Mouse (Mus musculus) lung, embryonic 14.5 days (tissue): ENCODE results near the gene Metap2. TPM values are rescaled to one million over a fixed set of nuclear protein-coding genes. Genes with fewer than 3 reads are reported as not detected.
"Not testable (repeated sequence)": the region's sequence is repeated elsewhere in the genome, so short reads cannot be mapped to it uniquely, and the experiment has no call there.

ENCODE experiments used
- ATAC-seq: fragments of 200-750 bp; cut with Nextera tagmentation; 2 replicates; pipeline ENCODE4 v1.8.0; 2017; ENCODE audit warnings: mild to moderate bottlenecking, moderate TSS enrichment, moderate library complexity; ENCODE audit not compliant: insufficient read depth
- DNase-seq: peaks from one replicate; pipeline ENCODE4 v3.0.0-alpha.2; 2015
- H3K27ac ChIP-seq: fragments of 300-500 bp; sonication (generic); 2 replicates; pipeline ENCODE4 v1.5.1; 2014; ENCODE audit warnings: low read depth, mild to moderate bottlenecking, moderate library complexity
- H3K27me3 ChIP-seq: fragments of 300-500 bp; sonication (generic); 2 replicates; pipeline ENCODE4 v1.6.1; 2014; ENCODE audit warnings: low read length, control low read depth; ENCODE audit not compliant: insufficient read depth
- H3K36me3 ChIP-seq: fragments of 300-500 bp; sonication (generic); 2 replicates; pipeline ENCODE4 v1.6.1; 2014; ENCODE audit warnings: control low read depth; ENCODE audit not compliant: insufficient read depth
- H3K4me1 ChIP-seq: fragments of 300-500 bp; sonication (generic); 2 replicates; pipeline ENCODE4 v1.6.1; 2014; ENCODE audit warnings: antibody characterized with exemption, control low read depth; ENCODE audit not compliant: insufficient read depth
- H3K4me2 ChIP-seq: fragments of 300-500 bp; sonication (generic); 2 replicates; pipeline ENCODE4 v1.6.1; 2014; ENCODE audit warnings: mild to moderate bottlenecking
- H3K4me3 ChIP-seq: fragments of 300-500 bp; sonication (generic); 2 replicates; pipeline ENCODE4 v1.5.1; 2014; ENCODE audit warnings: low read depth, low read length
- H3K9ac ChIP-seq: fragments of 300-500 bp; sonication (generic); 2 replicates; pipeline ENCODE4 v1.6.1; 2014
- H3K9me3 ChIP-seq: fragments of 300-500 bp; sonication (generic); 2 replicates; pipeline ENCODE4 v1.6.1; 2016; ENCODE audit warnings: low read depth, low read length, control low read depth
- CTCF ChIP-seq: IDR thresholded peaks from 2 replicates; pipeline ENCODE4 v1.5.1; 2016; ENCODE audit warnings: antibody characterized with exemption, low read depth
- WGBS: fragments of 180-500 bp; shearing (Covaris S2); extraction: QIAGEN DNeasy Blood & Tissue Kit; methylation state at CpG from one replicate; pipeline ENCODE4 v1.1.7; 2014; 5-methylcytosine and 5-hydroxymethylcytosine counted together
- polyA plus RNA-seq: library from polyadenylated mRNA; unstranded; fragments of >200 nt; fragmentation: Nextera tagmentation; extraction: Ambion mirVana; gene quantifications from 2 replicates; pipeline ENCODE4 v1.2.1, GENCODE M21; 2014

Metap2 gene
- polyA plus RNA-seq, 1 experiment from 2014 or later = 213 TPM

DNA sequence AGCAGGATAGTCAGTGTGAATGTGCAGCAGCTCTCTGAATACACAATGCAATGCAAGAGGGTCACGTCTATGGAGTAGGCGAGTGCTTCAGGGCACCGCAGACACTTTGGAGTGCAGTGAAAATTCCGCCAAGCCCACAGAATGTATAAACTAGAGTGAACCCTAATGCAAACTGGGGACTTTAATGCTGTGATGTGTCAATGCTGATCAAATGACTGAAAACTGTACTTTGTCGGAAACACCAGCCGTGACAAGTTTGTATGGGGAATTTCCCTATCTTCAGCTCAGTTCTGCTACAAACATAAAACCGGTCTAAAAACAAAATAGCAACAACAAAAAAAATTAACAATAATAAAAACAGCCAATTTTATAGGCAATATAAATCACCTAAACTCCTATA, 28.5 kb downstream of the Metap2 start:
- no peaks in the 10 kb centered on the region for H3K4me1 ChIP-seq
- no peak overlapping the region for H3K4me2 ChIP-seq
- ATAC-seq = no peak
- H3K9me3 ChIP-seq = no peaks in the 10 kb centered on the region
- no peak for TF ChIP-seq CTCF
- no peak overlapping the region for H3K9ac ChIP-seq
- no peak overlapping the region for H3K27ac ChIP-seq
- WGBS = 90% methylated on average over 7 of the region's 7 CpGs
- peaks cover 81% of the 10 kb centered on the region for H3K36me3 ChIP-seq
- DNase-seq = no peak
- no peaks in the 10 kb centered on the region for H3K27me3 ChIP-seq
- H3K4me3 ChIP-seq = no peak overlapping the region

DNA sequence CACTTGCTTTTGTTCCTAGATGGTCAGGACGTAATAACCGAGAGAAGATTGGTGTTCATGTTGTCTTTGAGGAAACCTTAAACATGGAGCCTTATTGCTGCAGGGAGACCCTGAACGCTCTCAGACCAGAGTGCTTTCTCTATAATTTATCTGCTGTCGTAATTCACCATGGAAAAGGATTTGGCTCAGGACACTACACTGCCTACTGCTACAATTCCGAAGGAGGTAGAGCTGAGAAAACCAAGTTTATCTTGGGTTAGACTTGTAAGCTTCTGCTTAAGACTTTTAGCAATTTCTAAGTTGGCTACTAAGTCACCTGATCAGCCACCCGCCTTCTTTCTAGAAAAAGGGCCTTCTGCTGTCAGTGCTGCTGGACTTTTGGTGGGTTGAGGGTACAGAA, 40.8 kb downstream of the Metap2 start:
- H3K4me1 ChIP-seq = no peaks in the 10 kb centered on the region
- H3K27me3 ChIP-seq = no peaks in the 10 kb centered on the region
- H3K36me3 ChIP-seq = peaks cover 19% of the 10 kb centered on the region
- no peak overlapping the region for H3K4me3 ChIP-seq
- DNase-seq = no peak
- H3K4me2 ChIP-seq = no peak overlapping the region
- WGBS = 88% methylated on average over 6 of the region's 6 CpGs
- TF ChIP-seq CTCF = no peak
- H3K27ac ChIP-seq = no peak overlapping the region
- ATAC-seq = no peak
- no peaks in the 10 kb centered on the region for H3K9me3 ChIP-seq
- no peak overlapping the region for H3K9ac ChIP-seq

GRCm38 (mm10) chr10:93855126-93855525, 41.8 kb downstream of the Metap2 start:
- H3K4me3 ChIP-seq = no peak overlapping the region
- H3K4me1 ChIP-seq = no peaks in the 10 kb centered on the region
- no peak overlapping the region for H3K4me2 ChIP-seq
- 90% methylated on average over 9 of the region's 9 CpGs for WGBS
- TF ChIP-seq CTCF = no peak
- no peaks in the 10 kb centered on the region for H3K27me3 ChIP-seq
- no peak overlapping the region for H3K27ac ChIP-seq
- no peak for ATAC-seq
- peaks cover 11% of the 10 kb centered on the region for H3K36me3 ChIP-seq
- H3K9ac ChIP-seq = no peak overlapping the region
- H3K9me3 ChIP-seq = no peaks in the 10 kb centered on the region
- no peak for DNase-seq

DNA sequence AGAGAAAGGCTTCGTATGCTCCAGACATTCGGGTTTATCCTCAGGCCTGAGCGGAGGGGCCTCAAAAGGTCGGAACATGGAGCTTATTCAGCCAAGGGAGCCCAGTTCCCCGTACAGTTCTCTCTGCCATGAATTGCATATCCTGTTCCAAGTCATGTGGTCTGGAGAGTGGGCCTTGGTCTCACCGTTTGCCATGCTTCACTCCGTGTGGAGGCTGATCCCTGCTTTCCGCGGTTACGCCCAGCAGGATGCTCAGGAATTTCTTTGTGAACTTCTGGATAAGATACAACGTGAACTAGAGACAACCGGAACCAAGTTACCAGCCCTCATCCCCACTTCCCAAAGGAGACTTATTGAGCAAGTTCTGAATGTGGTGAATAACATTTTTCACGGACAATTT, 50.2 kb downstream of the Metap2 start:
- ATAC-seq = no peak
- no peak for DNase-seq
- no peak overlapping the region for H3K27ac ChIP-seq
- 93% methylated on average over 13 of the region's 13 CpGs for WGBS
- H3K4me1 ChIP-seq = no peaks in the 10 kb centered on the region
- no peak for TF ChIP-seq CTCF
- H3K9ac ChIP-seq = no peak overlapping the region
- no peaks in the 10 kb centered on the region for H3K36me3 ChIP-seq
- H3K4me2 ChIP-seq = no peak overlapping the region
- no peak overlapping the region for H3K4me3 ChIP-seq
- H3K9me3 ChIP-seq = peaks cover 14% of the 10 kb centered on the region; the same call in 1 of the 2 replicates
- no peaks in the 10 kb centered on the region for H3K27me3 ChIP-seq

DNA sequence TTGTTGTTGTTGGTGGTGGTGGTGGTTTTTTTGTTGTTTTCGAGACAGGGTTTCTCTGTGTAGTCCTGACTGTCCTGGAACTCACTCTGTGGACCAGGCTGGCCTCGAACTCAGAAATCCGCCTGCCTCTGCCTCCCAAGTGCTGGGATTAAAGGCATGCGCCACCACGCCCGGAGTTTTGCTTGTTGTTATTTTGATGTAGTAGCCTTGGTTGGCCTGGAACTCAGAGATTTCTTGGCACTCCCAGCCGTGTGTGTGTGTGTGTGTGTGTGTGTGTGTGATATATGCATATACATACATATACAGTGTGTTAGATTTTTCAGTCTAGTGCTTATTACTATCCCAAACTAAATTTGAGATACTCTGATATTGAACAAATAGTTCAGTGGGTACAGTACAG, 61.8 kb downstream of the Metap2 start:
- not testable (repeated sequence) for H3K9me3 ChIP-seq, H3K4me3 ChIP-seq, H3K36me3 ChIP-seq, DNase-seq, ATAC-seq, H3K4me1 ChIP-seq, H3K9ac ChIP-seq, H3K27ac ChIP-seq, H3K4me2 ChIP-seq
- WGBS = 82% methylated on average over 7 of the region's 7 CpGs
- peaks cover 51% of the 10 kb centered on the region for H3K27me3 ChIP-seq

- WGBS = 5% methylated on average over 13 of the region's 13 CpGs
- Histone ChIP-seq H3K27ac (no peak overlapping the region), H3K4me2 (peak overlapping the region; percentile 96), H3K9me3 (no peaks in the 10 kb centered on the region), H3K9ac (no peak overlapping the region), H3K4me3 (peak overlapping the region; percentile 73), H3K36me3 (no peaks in the 10 kb centered on the region), H3K27me3 (peaks cover 58% of the 10 kb centered on the region), H3K4me1 (0 out of 2 replicates have a peak, but pooled peaks cover 2% of the 10 kb centered on the region)
- DNase-seq (peak; percentile 33), ATAC-seq (no peak)
- TF ChIP-seq CTCF = no peak
Measured at GRCm38 (mm10) chr10:93834394-93834745, 62.5 kb downstream of the Metap2 start.

- no peak for TF ChIP-seq CTCF
- Histone ChIP-seq H3K4me2 (peak overlapping the region; percentile 96), H3K36me3 (no peaks in the 10 kb centered on the region), H3K27ac (no peak overlapping the region), H3K4me3 (peak overlapping the region; percentile 73), H3K9ac (peak overlapping the region; percentile 49), H3K4me1 (0 out of 2 replicates have a peak, but pooled peaks cover 2% of the 10 kb centered on the region), H3K27me3 (peaks cover 58% of the 10 kb centered on the region), H3K9me3 (no peaks in the 10 kb centered on the region)
- WGBS = under 1% methylated on average over 74 of the region's 75 CpGs
- peak; percentile 89 for DNase-seq
- ATAC-seq = peak; percentile 93
Measured at GRCm38 (mm10) chr10:93833699-93834393, 63.0 kb downstream of the Metap2 start.
